Mouse (Mus musculus): ENCODE results near the gene Pkd2l1.
A peak's percentile ranks its signal among the peaks of the same experiment; 100 is the strongest.

Pkd2l1 gene

GRCm38 (mm10) chr19:44192342-44192741 lies at the start of gene Pkd2l1:
TSS of gene Pkd2l1 (minus strand) at chr19:44192442.
- DNase-seq (ENCODE audit: extremely low read depth, insufficient read length, low spot score) = no peak

- peak; percentile 67 for DNase-seq (ENCODE audit: extremely low read depth, insufficient read length, low spot score)
These were observed 46.7 kb upstream of the Pkd2l1 start for GRCm38 (mm10) chr19:44238906-44239305.

DNA sequence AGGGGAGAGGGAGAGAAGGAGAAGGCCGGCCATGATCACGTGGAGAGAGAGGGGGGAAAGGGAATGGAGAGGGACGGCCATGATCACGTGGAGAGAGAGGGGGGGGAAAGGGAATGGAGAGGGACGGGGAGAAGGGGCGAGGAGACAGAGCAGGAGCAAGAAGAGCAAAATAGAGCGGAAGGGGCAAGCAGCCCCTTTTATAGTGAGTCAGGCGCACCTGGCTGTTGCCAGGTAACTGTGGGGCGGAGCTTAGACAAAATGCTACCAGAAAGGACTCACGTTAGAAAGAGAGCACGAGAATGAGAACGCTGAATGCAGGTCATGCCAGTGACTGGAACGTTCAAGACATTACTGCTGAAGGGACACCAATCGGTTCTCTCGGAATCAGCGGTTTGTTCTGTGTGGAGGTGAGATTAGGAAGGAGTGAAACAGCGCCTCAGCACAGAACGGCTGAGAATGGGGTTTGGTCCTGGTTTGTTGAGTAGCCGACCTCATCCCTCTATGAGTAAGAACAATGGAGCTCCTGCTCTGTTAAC lies 45.3 kb upstream of the Pkd2l1 start:
- DNase-seq (ENCODE audit: extremely low read depth, insufficient read length, low spot score) = no peak

DNA sequence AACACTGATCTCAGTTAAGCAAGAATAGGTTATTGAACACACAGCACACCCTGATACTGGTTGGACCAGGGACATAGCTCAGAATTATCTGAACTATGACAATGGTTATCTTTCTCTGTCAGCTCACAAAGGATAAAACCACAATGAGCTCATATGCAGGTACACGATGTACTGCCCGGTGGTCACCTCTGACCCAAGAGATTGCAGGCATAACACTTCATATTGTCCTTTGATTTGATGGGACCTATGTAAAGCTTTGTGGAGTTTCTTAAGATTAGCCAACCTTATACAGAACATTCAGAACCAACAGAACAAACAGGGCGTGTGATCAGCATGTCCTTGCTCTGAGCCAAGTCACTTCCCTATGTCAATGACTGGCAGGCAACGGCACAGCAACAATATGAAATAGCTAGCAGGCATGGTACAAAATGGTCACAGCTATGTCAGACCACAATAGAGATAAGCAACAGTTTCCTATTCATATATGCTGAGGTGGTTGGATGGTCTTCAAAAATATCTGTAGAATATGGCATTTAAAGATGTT lies 39.4 kb upstream of the Pkd2l1 start:
- no peak for DNase-seq (ENCODE audit: extremely low read depth, insufficient read length, low spot score)

- no peak for DNase-seq (ENCODE audit: extremely low read depth, insufficient read length, low spot score)
These were observed 38.0 kb upstream of the Pkd2l1 start for GRCm38 (mm10) chr19:44230212-44230611.

DNA sequence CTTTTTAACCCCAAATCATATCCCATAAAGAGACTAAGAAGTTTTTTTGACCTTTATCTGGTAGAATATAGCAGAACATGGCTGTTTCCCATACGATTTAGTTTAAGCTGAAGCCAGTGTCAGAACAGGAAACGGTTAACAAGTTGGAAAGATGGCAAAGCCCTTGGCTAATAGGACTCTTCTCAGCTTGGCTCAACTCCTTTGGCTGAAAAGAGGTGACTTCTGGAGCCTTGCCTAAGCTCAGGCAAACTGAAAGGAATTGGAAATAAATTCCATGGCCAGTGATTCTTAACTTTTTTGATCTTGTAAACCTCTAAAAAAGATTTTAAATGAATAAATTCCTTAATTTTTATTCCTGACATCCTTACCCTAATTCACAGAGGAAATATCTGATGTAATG lies 37.5 kb upstream of the Pkd2l1 start:
- no peak for DNase-seq (ENCODE audit: extremely low read depth, insufficient read length, low spot score)

- DNase-seq (ENCODE audit: extremely low read depth, insufficient read length, low spot score) = peak; percentile 48
These were observed 33.5 kb upstream of the Pkd2l1 start for GRCm38 (mm10) chr19:44225728-44226127.

DNA sequence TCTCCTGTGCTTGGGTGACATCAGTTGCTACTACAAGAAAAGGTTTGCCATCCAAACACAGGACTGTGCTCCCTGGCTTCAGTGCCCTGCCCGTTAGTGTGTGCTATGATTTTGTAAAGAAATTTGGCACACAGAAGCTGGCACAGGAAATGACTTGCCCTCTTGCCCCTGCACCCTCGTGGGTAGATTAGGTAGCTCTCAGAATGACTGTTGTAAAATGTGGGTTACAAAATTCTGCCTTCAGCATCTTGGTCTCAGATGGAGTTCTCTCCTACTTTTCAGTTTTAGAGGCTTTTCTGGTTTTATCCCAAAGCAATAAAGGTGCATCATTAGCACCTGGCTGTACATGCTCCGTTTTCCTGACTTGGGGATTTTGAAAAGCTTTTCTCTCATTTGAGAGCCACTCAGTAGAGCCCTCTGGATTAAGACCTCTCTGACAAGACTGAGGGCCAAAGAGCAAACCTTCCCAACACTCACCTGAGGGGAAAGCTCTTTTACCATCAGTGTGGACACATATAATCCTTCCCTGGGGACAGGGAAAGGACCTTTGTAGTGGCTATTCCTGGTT lies 25.8 kb upstream of the Pkd2l1 start:
- DNase-seq (ENCODE audit: extremely low read depth, insufficient read length, low spot score) = no peak

GRCm38 (mm10) chr19:44215255-44215654 lies 23.0 kb upstream of the Pkd2l1 start:
- no peak for DNase-seq (ENCODE audit: extremely low read depth, insufficient read length, low spot score)

DNA sequence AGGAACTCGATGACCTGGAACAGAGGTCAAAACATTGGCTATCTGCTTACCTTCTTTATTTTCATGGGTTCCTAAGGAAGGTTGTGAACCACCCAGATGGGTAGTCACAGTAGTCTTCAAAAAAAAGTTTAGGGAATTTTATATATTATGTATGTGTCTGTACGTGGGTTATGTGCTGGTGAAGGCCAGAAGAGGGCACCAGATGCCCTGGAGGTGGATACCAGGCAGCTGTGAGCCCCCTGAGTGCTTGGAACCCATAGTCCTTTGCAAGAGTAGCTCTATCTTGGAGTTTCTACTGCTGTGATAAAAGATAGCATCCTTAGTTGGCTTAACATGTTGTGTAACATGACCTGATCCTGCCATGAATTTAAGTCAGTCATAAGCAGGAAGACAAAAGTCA lies 14.8 kb upstream of the Pkd2l1 start:
- DNase-seq (ENCODE audit: extremely low read depth, insufficient read length, low spot score) = no peak

DNA sequence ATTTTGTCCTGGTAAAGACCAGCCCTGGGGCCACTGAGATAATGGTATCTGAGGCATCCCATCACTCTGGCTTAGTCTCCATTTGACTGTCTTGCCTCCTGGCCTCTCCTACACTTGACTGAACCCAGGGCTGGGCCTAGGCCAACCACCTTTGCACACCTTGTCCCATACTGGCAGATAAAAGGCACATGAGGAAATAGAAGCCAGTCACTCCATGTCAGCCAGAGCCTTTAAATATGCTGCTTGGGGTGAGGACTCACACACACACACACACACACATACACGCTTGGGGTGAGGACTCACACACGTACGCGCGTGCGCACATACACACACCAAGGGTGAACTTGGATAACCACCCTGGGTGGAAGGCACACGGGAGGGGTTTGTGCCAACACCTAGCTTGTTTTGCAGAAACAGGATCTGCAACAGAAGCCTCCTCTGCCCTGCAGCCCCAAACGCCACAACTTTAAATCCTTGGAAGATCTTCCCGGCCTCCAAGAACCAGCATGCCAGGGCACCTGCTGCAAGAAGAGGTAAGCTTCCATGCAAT lies 10.8 kb upstream of the Pkd2l1 start, which contains the start of gene Scd3:
Scd3 (plus strand) TSS at position 255 of the 550 bp plus-strand sequence.
- no peak for DNase-seq (ENCODE audit: extremely low read depth, insufficient read length, low spot score)

- DNase-seq (ENCODE audit: extremely low read depth, insufficient read length, low spot score) = no peak
These were observed 6.7 kb upstream of the Pkd2l1 start for GRCm38 (mm10) chr19:44198964-44199363.

DNA sequence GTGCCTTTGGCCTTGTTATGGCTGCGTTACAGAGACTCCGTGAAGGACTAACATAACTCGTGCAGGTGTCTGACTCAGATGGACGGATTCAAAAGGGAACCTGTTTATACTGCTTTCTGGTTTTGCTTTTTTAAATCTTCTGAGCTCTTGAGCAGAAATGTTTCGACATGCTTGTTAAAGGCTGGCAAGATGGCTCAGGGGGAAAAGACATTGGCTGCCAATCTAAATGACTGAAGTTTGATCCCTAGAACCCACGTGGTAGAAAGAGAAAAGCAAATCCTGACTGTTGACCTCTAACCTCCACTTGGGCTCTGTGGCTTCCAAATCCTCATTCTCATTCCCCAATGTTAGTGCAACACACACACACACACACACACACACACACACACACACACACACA lies 6.3 kb upstream of the Pkd2l1 start:
- no peak for DNase-seq (ENCODE audit: extremely low read depth, insufficient read length, low spot score)

DNA sequence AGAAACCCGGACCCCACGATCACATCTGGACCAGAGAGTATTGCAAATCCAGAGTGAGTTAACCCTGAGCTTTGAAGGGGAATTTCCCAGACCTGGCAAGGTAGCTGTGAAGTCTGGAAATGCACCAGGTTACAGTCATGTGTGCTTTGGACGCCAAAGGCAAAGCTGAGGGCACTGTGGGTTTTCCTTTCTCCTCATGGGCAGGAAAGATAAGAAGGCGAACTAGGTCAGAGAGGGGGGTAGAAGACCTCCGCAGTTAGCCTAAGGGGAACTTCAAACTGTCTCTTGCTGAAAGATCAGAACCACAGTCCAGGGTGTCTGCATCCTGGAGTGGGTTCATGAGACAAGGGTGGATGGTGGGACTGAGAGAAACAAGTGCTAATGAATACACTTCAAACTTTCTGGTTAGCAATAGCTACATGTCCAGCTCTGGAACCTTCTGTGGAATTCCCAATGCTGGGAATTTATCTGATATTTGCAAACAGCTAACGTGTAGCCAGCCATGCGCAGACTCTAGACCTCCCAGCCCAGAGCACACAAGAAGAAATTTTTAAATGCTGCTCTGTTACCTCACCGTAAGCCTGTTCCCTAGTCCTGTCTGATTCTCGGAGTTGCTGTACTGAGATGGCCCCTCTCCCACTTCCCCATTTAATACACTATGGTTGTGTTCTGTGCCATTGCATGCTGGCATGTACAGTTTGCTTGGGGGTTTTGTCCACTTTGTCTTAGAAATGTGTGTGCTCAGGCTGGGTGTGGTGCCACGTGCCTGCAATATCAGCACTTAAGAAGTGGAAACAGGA lies 5.0 kb upstream of the Pkd2l1 start:
- no peak for DNase-seq (ENCODE audit: extremely low read depth, insufficient read length, low spot score)

GRCm38 (mm10) chr19:44195138-44195537 lies 2.9 kb upstream of the Pkd2l1 start:
- peak; percentile 52 for DNase-seq (ENCODE audit: extremely low read depth, insufficient read length, low spot score)

GRCm38 (mm10) chr19:44193906-44194305 lies 1.7 kb upstream of the Pkd2l1 start:
- DNase-seq (ENCODE audit: extremely low read depth, insufficient read length, low spot score) = peak; percentile 30

DNA sequence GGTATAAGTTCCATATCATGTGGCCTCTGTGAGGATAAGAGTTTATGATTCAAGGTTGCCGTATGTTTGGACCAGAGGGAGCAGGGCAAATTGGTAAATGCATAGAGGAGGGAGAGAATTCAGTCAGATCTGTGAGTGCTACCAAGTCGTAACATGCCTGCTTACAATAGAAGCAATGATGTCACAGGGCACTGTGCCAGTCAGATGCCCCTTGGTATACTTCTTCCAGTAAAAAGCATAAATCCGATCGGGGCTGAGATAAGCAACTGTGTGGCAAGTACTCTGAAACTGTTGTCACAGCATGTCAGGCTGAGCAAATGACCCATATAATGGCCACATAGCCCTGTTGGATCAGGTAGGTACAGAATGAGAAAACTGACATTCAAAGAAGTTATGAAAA lies 3.2 kb downstream of the Pkd2l1 start:
- no peak for DNase-seq (ENCODE audit: extremely low read depth, insufficient read length, low spot score)

DNA sequence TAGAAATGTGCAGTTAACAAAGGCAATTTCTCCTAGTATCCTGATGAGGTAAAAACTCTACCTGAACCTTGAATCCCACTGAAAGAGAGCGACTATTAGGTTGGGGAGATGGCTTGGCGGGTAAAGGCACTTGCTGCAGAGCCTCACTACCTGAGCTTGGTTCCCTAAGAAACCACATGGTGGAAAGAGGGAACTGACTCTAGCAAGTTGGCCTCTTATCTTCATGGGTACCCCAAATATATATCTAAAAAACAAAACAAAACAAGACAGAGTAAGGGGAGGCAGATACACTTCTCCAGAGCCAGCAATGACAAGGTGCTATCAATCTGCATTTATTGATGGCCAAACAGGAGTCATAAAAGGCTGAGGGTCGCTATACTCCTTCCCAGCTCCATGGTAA lies 8.3 kb downstream of the Pkd2l1 start:
- no peak for DNase-seq (ENCODE audit: extremely low read depth, insufficient read length, low spot score)

- DNase-seq (ENCODE audit: extremely low read depth, insufficient read length, low spot score) = no peak
These were observed 11.7 kb downstream of the Pkd2l1 start for GRCm38 (mm10) chr19:44180502-44180901.

GRCm38 (mm10) chr19:44176741-44177140 lies 15.5 kb downstream of the Pkd2l1 start:
- no peak for DNase-seq (ENCODE audit: extremely low read depth, insufficient read length, low spot score)

DNA sequence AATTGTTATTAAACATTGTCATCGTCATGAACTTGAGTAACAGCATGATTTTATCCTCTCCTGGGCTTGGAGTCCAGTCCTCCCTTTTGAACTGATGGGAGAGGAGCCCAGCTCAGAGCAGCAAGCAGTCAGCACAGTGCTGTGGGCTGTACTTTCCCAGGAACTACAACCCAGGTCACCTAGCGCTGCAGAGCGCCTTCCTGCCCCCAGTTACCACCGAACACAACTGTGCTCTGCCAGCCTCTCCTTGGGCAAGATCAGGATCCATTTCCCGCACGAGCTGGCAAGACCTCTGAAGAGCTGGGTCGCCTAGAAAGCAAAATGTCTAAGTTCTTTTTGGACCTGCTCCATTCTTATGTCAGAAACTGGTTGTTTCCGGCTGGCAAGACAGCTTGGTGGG lies 17.4 kb downstream of the Pkd2l1 start:
- no peak for DNase-seq (ENCODE audit: extremely low read depth, insufficient read length, low spot score)

All from 3134 (cell line).